Mouse (Mus musculus) forebrain, embryonic 13.5 days (tissue): ENCODE measurements around the gene Fetub. TPM values are rescaled to one million over a fixed set of nuclear protein-coding genes. Genes with fewer than 3 reads are reported as not detected.
A peak's percentile ranks its signal among the peaks of the same experiment; 100 is the strongest.

Experiments used
- ATAC-seq: fragments of 200-750 bp; cut with Nextera tagmentation; 2 replicates; pipeline ENCODE4 v1.8.0; 2017
- H3K27ac ChIP-seq: fragments of 300-500 bp; sonication (generic); 2 replicates; pipeline ENCODE4 v1.5.1; 2015; ENCODE audit warnings: inconsistent platforms, mild to moderate bottlenecking, moderate library complexity
- H3K27me3 ChIP-seq: fragments of 300-500 bp; sonication (generic); 2 replicates; pipeline ENCODE4 v1.6.1; 2015; ENCODE audit warnings: mild to moderate bottlenecking, inconsistent platforms
- H3K36me3 ChIP-seq: fragments of 300-500 bp; sonication (generic); 2 replicates; pipeline ENCODE4 v1.6.1; 2015; ENCODE audit warnings: mild to moderate bottlenecking, inconsistent platforms; ENCODE audit not compliant: poor library complexity, severe bottlenecking
- H3K4me1 ChIP-seq: fragments of 300-500 bp; sonication (generic); 2 replicates; pipeline ENCODE4 v1.6.1; 2015; ENCODE audit warnings: inconsistent platforms
- H3K4me2 ChIP-seq: fragments of 300-500 bp; sonication (generic); 2 replicates; pipeline ENCODE4 v1.6.1; 2015; ENCODE audit warnings: inconsistent platforms, mild to moderate bottlenecking, moderate library complexity
- H3K4me3 ChIP-seq: fragments of 300-500 bp; sonication (generic); 2 replicates; pipeline ENCODE4 v1.5.1; 2015; ENCODE audit warnings: mild to moderate bottlenecking, inconsistent platforms
- H3K9ac ChIP-seq: fragments of 300-500 bp; sonication (generic); 2 replicates; pipeline ENCODE4 v1.6.1; 2015; ENCODE audit warnings: mild to moderate bottlenecking, inconsistent platforms
- H3K9me3 ChIP-seq: fragments of 300-500 bp; sonication (generic); replicated peaks from 2 replicates; pipeline ENCODE4 v1.6.1; 2016; ENCODE audit warnings: inconsistent platforms
- WGBS: fragments of 180-500 bp; shearing (Covaris S2); methylation state at CpG from one replicate; pipeline ENCODE4 v1.1.7; 2015; 5-methylcytosine and 5-hydroxymethylcytosine counted together
- polyA plus RNA-seq: library from polyadenylated mRNA; unstranded; fragments of >200 nt; fragmentation: Nextera tagmentation; extraction: Ambion mirVana; gene quantifications from 2 replicates; pipeline ENCODE4 v1.2.1, GENCODE M21; 2015

Fetub gene
- not detected in 2 replicates for polyA plus RNA-seq

GRCm38 (mm10) chr16:22918034-22918433 is at the start of gene Fetub:
Gene Fetub, plus strand, starts transcription at chr16:22918334.
- Histone ChIP-seq H3K4me1 (no peaks in the 10 kb centered on the region), H3K4me2 (no peak within 1 kb of the TSS), H3K9ac (no peak within 1 kb of the TSS), H3K27ac (no peak within 1 kb of the TSS), H3K4me3 (no peak within 1 kb of the TSS), H3K36me3 (no peaks in the 10 kb centered on the region), H3K27me3 (no peaks in the 10 kb centered on the region), H3K9me3 (no peaks in the 10 kb centered on the region)
- 85% methylated on average over 5 of the region's 5 CpGs for WGBS
- ATAC-seq, result no peak

GRCm38 (mm10) chr16:22872397-22872796 is 45.7 kb upstream of the Fetub start:
- H3K4me1 ChIP-seq, result no peaks in the 10 kb centered on the region
- H3K27me3 ChIP-seq, result no peaks in the 10 kb centered on the region
- peaks cover 65% of the 10 kb centered on the region for H3K36me3 ChIP-seq
- H3K4me2 ChIP-seq, result no peak overlapping the region
- H3K9ac ChIP-seq, result no peak overlapping the region
- WGBS, result 96% methylated on average over 8 of the region's 8 CpGs
- H3K9me3 ChIP-seq, result no peaks in the 10 kb centered on the region
- ATAC-seq, result no peak
- no peak overlapping the region for H3K4me3 ChIP-seq
- H3K27ac ChIP-seq, result no peak overlapping the region

GRCm38 (mm10) chr16:22873369-22873768 is 44.8 kb upstream of the Fetub start:
- WGBS, result 80% methylated on average over 4 of the region's 4 CpGs
- ATAC-seq, result no peak
- H3K27me3 ChIP-seq, result no peaks in the 10 kb centered on the region
- no peak overlapping the region for H3K4me3 ChIP-seq
- H3K9ac ChIP-seq, result no peak overlapping the region
- no peak overlapping the region for H3K4me2 ChIP-seq
- H3K36me3 ChIP-seq, result peaks cover 56% of the 10 kb centered on the region
- no peaks in the 10 kb centered on the region for H3K4me1 ChIP-seq
- H3K27ac ChIP-seq, result no peak overlapping the region
- no peaks in the 10 kb centered on the region for H3K9me3 ChIP-seq

- ATAC-seq, result no peak
- 58% methylated on average over 9 of the region's 9 CpGs for WGBS
- H3K9ac ChIP-seq, result 0 out of 2 replicates have a peak overlapping the region, but pooled peaks have one; percentile 23
These were observed 41.7 kb upstream of the Fetub start for GRCm38 (mm10) chr16:22876218-22877043.

GRCm38 (mm10) chr16:22877660-22878390 is 40.3 kb upstream of the Fetub start:
- Histone ChIP-seq H3K9ac (no peak overlapping the region), H3K27ac (no peak overlapping the region), H3K9me3 (no peaks in the 10 kb centered on the region), H3K36me3 (peaks cover 12% of the 10 kb centered on the region), H3K27me3 (peaks cover 5% of the 10 kb centered on the region; the same call in 1 of the 2 replicates), H3K4me2 (no peak overlapping the region), H3K4me3 (no peak overlapping the region), H3K4me1 (no peaks in the 10 kb centered on the region)
- ATAC-seq, result no peak
- 77% methylated on average over 11 of the region's 11 CpGs for WGBS

More at GRCm38 (mm10) chr16:22876218-22877043, 41.7 kb upstream of the Fetub start:
- no peaks in the 10 kb centered on the region for H3K27me3 ChIP-seq
- H3K4me1 ChIP-seq, result no peaks in the 10 kb centered on the region
- no peaks in the 10 kb centered on the region for H3K9me3 ChIP-seq
- H3K27ac ChIP-seq, result no peak overlapping the region
- H3K36me3 ChIP-seq, result peaks cover 26% of the 10 kb centered on the region
- H3K4me2 ChIP-seq, result no peak overlapping the region
- H3K4me3 ChIP-seq, result no peak overlapping the region

DNA sequence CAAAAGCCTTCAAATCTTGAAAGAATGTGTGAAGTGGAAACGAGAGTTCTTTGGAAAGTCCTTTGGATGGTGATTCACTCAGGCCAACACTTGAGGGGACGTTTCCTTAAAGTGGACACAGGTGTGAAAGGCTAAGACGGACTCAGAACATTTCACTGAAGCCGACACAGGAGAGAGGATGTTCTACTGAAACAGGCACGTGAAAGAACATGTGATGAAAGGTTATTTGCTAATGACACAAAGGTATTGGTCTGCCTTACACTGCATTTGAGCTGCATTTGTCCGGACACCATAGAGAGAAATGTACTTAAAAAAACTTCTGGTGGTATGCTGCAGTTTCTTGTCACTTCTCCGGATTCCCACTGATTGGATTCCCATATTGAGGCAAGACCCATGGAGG is 39.4 kb upstream of the Fetub start:
- Histone ChIP-seq H3K27ac (no peak overlapping the region), H3K4me1 (no peaks in the 10 kb centered on the region), H3K4me3 (no peak overlapping the region), H3K36me3 (peaks cover 3% of the 10 kb centered on the region), H3K9ac (no peak overlapping the region), H3K27me3 (peaks cover 5% of the 10 kb centered on the region; the same call in 1 of the 2 replicates), H3K9me3 (no peaks in the 10 kb centered on the region), H3K4me2 (no peak overlapping the region)
- ATAC-seq, result no peak
- 71% methylated on average over 7 of the region's 7 CpGs for WGBS

- H3K27me3 ChIP-seq, result peaks cover 5% of the 10 kb centered on the region; the same call in 1 of the 2 replicates
- H3K4me3 ChIP-seq, result no peak overlapping the region
- H3K9me3 ChIP-seq, result no peaks in the 10 kb centered on the region
- no peak overlapping the region for H3K27ac ChIP-seq
- 56% methylated on average over 7 of the region's 7 CpGs for WGBS
- no peaks in the 10 kb centered on the region for H3K36me3 ChIP-seq
- H3K4me1 ChIP-seq, result no peaks in the 10 kb centered on the region
- ATAC-seq, result no peak
- H3K4me2 ChIP-seq, result no peak overlapping the region
- no peak overlapping the region for H3K9ac ChIP-seq
These were observed 38.1 kb upstream of the Fetub start for GRCm38 (mm10) chr16:22879945-22880595.

DNA sequence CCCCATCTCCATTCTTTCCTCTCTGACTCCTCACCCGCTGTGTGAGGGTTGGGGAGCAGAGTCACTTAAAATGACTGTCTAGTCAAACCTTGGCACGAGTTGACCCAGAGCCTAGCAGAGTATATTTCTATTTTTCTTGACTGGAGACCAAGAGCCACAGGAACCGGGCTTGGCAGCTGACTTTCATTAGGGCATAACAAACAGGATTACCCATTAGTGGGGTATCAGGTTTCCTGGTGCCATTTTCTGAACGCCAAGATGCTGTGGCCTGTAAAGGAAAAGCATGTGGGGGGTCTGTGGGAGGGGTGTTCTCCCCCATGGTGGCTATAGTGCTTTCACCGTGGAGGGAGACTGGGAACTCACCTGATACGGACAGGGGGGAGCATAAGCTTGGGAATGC is 37.2 kb upstream of the Fetub start:
- Histone ChIP-seq H3K4me2 (no peak overlapping the region), H3K27ac (no peak overlapping the region), H3K9ac (no peak overlapping the region), H3K4me1 (no peaks in the 10 kb centered on the region), H3K36me3 (no peaks in the 10 kb centered on the region), H3K9me3 (no peaks in the 10 kb centered on the region), H3K4me3 (no peak overlapping the region), H3K27me3 (peaks cover 5% of the 10 kb centered on the region; the same call in 1 of the 2 replicates)
- WGBS, result under 1% methylated on average over 6 of the region's 6 CpGs
- ATAC-seq, result no peak

GRCm38 (mm10) chr16:22881487-22881886 is 36.6 kb upstream of the Fetub start:
- no peaks in the 10 kb centered on the region for H3K4me1 ChIP-seq
- no peak for ATAC-seq
- H3K27ac ChIP-seq, result no peak overlapping the region
- H3K27me3 ChIP-seq, result peaks cover 5% of the 10 kb centered on the region; the same call in 1 of the 2 replicates
- no peak overlapping the region for H3K4me3 ChIP-seq
- H3K9ac ChIP-seq, result no peak overlapping the region
- 76% methylated on average over 4 of the region's 4 CpGs for WGBS
- no peak overlapping the region for H3K4me2 ChIP-seq
- H3K9me3 ChIP-seq, result no peaks in the 10 kb centered on the region
- no peaks in the 10 kb centered on the region for H3K36me3 ChIP-seq

- ATAC-seq, result no peak
- no peaks in the 10 kb centered on the region for H3K9me3 ChIP-seq
- no peak overlapping the region for H3K27ac ChIP-seq
- H3K4me1 ChIP-seq, result no peaks in the 10 kb centered on the region
- no peak overlapping the region for H3K4me2 ChIP-seq
- H3K36me3 ChIP-seq, result no peaks in the 10 kb centered on the region
- 81% methylated on average over 5 of the region's 5 CpGs for WGBS
- no peak overlapping the region for H3K9ac ChIP-seq
- H3K4me3 ChIP-seq, result no peak overlapping the region
- H3K27me3 ChIP-seq, result peaks cover 5% of the 10 kb centered on the region; the same call in 1 of the 2 replicates
These were observed 34.7 kb upstream of the Fetub start for GRCm38 (mm10) chr16:22883441-22883840.

DNA sequence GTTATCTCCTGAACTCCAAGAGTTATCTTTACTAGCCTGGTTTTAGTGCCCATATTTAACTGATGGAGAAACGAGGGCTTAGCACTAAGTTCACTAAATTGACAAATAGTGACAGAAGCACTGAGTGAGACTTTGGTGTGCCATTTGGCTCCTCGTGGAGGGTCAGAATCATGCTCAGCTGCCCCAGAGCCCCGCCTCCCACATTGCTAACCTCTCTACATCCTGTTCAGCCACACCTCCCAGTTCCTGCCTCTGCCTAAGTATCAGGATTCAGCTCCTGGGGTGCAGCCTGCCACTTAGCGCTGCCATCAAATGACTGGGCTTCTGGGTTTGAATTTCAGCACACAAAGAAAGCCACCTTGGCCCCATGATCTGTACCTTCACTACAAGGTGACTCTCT is 32.8 kb upstream of the Fetub start:
- H3K4me1 ChIP-seq, result no peaks in the 10 kb centered on the region
- H3K4me3 ChIP-seq, result no peak overlapping the region
- no peak overlapping the region for H3K27ac ChIP-seq
- no peaks in the 10 kb centered on the region for H3K9me3 ChIP-seq
- no peaks in the 10 kb centered on the region for H3K36me3 ChIP-seq
- no peak overlapping the region for H3K4me2 ChIP-seq
- WGBS, result 54% methylated on average over 4 of the region's 4 CpGs
- H3K9ac ChIP-seq, result no peak overlapping the region
- H3K27me3 ChIP-seq, result peaks cover 5% of the 10 kb centered on the region; the same call in 1 of the 2 replicates
- ATAC-seq, result no peak

DNA sequence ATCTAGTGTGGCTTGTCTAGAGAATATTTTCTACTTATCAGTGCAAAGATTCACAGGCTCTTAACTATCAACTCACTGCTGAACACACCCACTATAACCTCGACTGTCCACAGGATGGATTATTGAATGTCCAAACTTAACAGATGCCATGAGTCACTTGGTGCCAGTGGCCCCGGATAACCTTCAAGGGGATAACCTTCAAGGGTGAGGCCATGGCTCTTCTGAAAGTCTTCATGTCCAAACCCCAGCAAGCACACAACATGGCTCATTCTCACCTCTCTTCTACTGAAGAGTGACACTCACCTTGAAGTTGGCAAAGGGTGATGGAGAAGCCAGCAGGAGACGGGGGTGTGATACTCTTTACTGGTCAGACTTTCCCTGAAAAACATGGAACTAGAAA is 31.4 kb upstream of the Fetub start:
- H3K4me1 ChIP-seq, result no peaks in the 10 kb centered on the region
- H3K36me3 ChIP-seq, result no peaks in the 10 kb centered on the region
- 79% methylated on average over 3 of the region's 3 CpGs for WGBS
- peaks cover 5% of the 10 kb centered on the region; the same call in 1 of the 2 replicates for H3K27me3 ChIP-seq
- ATAC-seq, result no peak
- H3K4me2 ChIP-seq, result no peak overlapping the region
- H3K27ac ChIP-seq, result no peak overlapping the region
- H3K9ac ChIP-seq, result no peak overlapping the region
- no peak overlapping the region for H3K4me3 ChIP-seq
- no peaks in the 10 kb centered on the region for H3K9me3 ChIP-seq
